Mouse (Mus musculus): ENCODE measurements around the gene Guca2b. TPM values are rescaled to one million over a fixed set of nuclear protein-coding genes. Genes with fewer than 3 reads are reported as not detected.

Gene Guca2b
- polyA plus RNA-seq (2015; fragmentation: Illumina TruSeq; extraction: RNeasy Lipid Tissue Mini Kit (QIAGEN cat#74804); ENCODE audit: low read depth, low replicate concordance) = not detected

DNA sequence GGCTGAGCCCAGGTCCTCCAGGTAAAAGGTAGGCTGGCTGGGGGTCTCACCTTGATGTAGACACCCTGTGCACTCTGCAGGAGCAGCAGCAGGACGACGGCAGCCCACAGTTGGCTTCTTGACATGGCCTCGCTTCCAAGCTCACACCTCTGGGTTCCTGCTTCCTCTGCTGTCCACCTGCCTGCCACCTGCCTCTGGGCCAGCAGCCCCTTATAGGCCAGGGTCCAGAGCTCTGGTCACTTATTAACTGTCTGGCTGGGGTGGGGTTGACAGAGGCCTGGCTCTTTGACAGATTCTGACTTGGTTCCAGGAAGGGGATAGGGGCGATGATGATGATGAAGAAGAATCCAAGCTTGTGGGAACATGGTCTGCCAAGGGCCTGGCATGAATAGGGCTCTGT, at the start of gene Guca2b:
Gene Guca2b, minus strand, starts transcription at position 224 of the 400 bp plus-strand sequence.

DNA sequence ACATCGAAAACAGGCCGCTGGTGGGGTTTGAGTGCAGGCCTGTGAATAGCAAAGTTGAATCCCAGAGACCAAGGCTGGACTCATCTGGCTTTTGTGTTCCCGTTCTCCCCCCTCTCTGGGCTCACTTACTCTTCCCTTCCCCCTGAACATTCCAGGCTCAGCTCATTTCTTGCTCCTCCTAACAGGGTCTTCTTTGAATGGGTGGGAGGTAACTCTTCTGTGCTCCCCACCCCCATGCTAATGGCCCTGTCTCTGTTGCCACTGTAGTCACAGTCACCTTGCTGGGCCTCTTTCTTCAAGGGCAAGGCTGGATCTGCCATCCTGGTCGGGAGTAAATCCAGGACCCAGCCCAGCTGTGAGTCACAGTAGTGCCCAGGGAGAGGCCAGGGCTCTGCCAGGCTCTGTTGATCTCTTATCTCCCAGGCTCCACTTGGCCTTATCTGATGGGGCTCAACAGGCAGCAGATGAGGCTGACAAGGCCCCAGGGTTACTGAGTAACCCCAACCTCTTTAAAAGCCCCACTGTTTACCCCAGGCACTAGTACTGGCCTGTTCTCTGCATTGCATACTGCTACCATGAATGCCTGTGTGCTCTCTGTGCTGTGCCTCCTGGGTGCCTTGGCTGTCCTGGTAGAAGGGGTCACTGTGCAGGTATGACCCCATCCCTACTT, 21.4 kb downstream of the Guca2b start, which contains the start of gene Guca2a:
Gene Guca2a, plus strand, starts transcription at position 529 of the 670 bp plus-strand sequence.

Other genes with a start within 250 kb of the Guca2b start
- gene Ccdc30, start 243.4 kb downstream of the Guca2b start, polyA plus RNA-seq (2015; fragmentation: Illumina TruSeq; extraction: RNeasy Lipid Tissue Mini Kit (QIAGEN cat#74804); ENCODE audit: low read depth, low replicate concordance) = 14.5 TPM
- gene Ppcs, start 236.5 kb downstream of the Guca2b start, polyA plus RNA-seq (2015; fragmentation: Illumina TruSeq; extraction: RNeasy Lipid Tissue Mini Kit (QIAGEN cat#74804); ENCODE audit: low read depth, low replicate concordance) = 13.5 TPM
- gene Zmynd12, start 236.1 kb downstream of the Guca2b start, polyA plus RNA-seq (2015; fragmentation: Illumina TruSeq; extraction: RNeasy Lipid Tissue Mini Kit (QIAGEN cat#74804); ENCODE audit: low read depth, low replicate concordance) = 1.3 TPM
- 13.1 TPM for gene Rimkla, start 166.3 kb downstream of the Guca2b start, polyA plus RNA-seq (2015; fragmentation: Illumina TruSeq; extraction: RNeasy Lipid Tissue Mini Kit (QIAGEN cat#74804); ENCODE audit: low read depth, low replicate concordance)
- 35.2 TPM for gene Foxj3, start 122.0 kb downstream of the Guca2b start, polyA plus RNA-seq (2015; fragmentation: Illumina TruSeq; extraction: RNeasy Lipid Tissue Mini Kit (QIAGEN cat#74804); ENCODE audit: low read depth, low replicate concordance)
- gene Frg2f1, start 119.4 kb downstream of the Guca2b start, polyA plus RNA-seq (2015; fragmentation: Illumina TruSeq; extraction: RNeasy Lipid Tissue Mini Kit (QIAGEN cat#74804); ENCODE audit: low read depth, low replicate concordance) = 16.1 TPM
- gene Guca2a, start 21.2 kb downstream of the Guca2b start, polyA plus RNA-seq (2015; fragmentation: Illumina TruSeq; extraction: RNeasy Lipid Tissue Mini Kit (QIAGEN cat#74804); ENCODE audit: low read depth, low replicate concordance) = not detected
- 30.7 TPM for gene Hivep3, start 74.8 kb upstream of the Guca2b start, polyA plus RNA-seq (2015; fragmentation: Illumina TruSeq; extraction: RNeasy Lipid Tissue Mini Kit (QIAGEN cat#74804); ENCODE audit: low read depth, low replicate concordance)

Data from brain, adult 10 weeks (tissue).